Mouse (Mus musculus): ENCODE results near the gene Tsg101.
A peak's percentile ranks its signal among the peaks of the same experiment; 100 is the strongest.

DNA sequence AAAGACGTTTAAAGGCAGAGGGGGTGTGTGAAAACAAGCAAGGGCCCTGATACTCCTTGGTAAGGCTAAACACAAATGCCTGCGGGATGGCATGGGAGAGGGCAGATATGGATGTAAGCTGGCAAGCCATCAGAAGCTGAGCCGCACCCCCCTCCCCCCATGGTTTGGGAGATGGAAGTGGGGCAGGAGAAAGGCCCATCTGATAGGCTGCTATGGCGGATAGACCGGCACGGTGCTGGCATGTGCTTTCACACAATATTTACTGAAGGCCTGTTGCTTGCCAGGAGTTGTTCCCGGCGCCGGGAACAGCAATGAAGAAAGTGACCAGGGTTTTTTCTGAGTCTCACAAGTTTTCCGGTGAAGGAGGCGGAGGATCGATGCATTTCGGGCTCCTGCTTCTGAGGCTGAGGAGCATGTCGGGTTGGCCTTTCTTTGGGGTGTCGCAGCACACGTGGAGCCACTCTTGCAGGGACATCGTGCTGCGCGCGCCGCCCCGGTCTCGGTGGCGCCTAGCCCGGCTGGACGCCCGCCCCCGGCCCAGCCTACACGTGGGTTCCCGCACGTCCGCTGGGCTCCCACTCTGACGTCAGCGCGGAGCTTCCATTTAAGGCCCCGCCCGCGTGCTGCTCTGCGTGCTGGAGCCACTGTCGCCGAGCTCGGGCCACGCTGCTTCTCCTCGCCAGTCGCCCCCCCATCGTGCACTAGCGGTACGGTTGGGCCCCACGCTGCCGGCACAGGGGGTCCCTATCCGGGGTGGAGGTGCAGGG lies 74.4 kb downstream of the Tsg101 start:
- TF ChIP-seq EP300 (IDR thresholded peaks at IDR 0.05) = no peak
- peak; percentile 14; the same call in 1 of the 2 replicates for TF ChIP-seq CTCF (IDR thresholded peaks at IDR 0.05)
